In the genomic region with DNA sequence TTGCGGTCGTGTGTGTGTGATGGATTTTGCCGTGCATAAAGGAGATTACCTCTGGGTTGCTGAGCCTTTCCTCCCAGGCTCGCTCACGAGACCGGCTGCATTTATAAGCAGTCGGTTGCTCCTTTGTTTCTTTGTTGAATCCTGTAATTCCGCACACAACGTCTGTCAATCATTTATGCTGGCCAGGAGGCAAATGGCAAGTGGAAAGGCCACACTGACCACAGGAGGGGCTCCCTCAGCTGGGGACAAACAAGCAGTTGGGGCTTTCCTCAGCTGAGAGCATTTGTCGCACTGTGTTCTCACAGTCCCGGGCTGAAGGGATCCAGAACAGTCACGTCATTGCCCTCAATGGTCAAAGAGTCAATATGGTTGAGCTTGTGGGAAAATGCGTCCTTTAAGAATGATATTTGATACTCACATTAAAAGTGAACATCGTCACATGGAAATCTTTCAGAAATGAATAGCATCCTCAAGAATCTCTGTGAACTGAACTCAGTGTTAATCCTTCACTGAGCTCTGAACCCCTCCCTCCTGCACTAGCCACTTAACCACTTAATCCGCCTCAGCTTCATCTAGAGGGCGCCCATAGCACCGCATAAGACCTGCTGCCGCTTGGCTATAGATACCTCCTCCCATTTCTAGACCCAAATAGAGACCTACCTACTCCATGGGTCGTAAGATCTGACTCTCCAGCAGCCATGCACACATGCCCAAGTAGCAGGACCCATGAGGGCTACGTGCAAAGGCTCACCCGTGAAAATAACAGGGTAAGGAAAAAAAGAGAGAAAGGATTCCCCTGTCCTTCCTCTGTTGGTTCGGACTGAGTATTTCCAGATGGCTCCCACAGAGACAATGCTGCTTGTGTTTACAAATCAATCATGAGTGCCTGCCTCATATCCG, we compare ENCODE assay signal across 9 mouse cellular contexts. TPM values are rescaled to one million over a fixed set of nuclear protein-coding genes. Genes with fewer than 3 reads are reported as not detected.
DNase-seq lines count a peak whose midpoint lies in the region; ATAC-seq lines count a peak whose summit lies in the region.
"Had no signal": no experiment of that assay in that cellular context is flagged by ENCODE, and none has a peak within 500 bp of the region (broad histone marks: within the 10 kb centered on the region; RNA-seq: fewer than 3 reads in every experiment).

No protein-coding gene starts in this region.

- no peaks in the 10 kb centered on the region for H3K9me3 ChIP-seq in hindbrain, embryonic 11.5 days (ENCODE audit: control insufficient read depth, low read length)
- no peaks in the 10 kb centered on the region for H3K9me3 ChIP-seq in neural tube, embryonic 11.5 days (ENCODE audit: control insufficient read depth, low read length)

- no peak for DNase-seq in frontal cortex, postnatal 36 days (ENCODE audit: low spot score in 2 of 2)
- peak; percentile 50 for DNase-seq in brain, embryonic 18.5 days (ENCODE audit: low read depth, low spot score)
- peak; percentile 73 for DNase-seq in hindbrain, embryonic 11.5 days (ENCODE audit: low spot score)
- DNase-seq in neural tube, embryonic 11.5 days (ENCODE audit: low spot score), result peak; percentile 70
- DNase-seq in adrenal gland, postnatal 10 days, result no peak
- DNase-seq in frontal cortex, postnatal 25 days (ENCODE audit: low spot score in 2 of 2), result no peak
- DNase-seq in kidney, adult 9 months, result no peak
- DNase-seq: adrenal gland, adult 2 months had no signal

- no peaks in the 10 kb centered on the region; the same call in 1 of the 2 replicates for H3K4me1 ChIP-seq in hindbrain, embryonic 11.5 days (replicated peaks; ENCODE audit: control insufficient read depth, insufficient read depth, low read length)
- H3K4me1 ChIP-seq in neural tube, embryonic 11.5 days (ENCODE audit: control insufficient read depth, insufficient read depth, low read length), result peaks cover 18% of the 10 kb centered on the region; the same call in 1 of the 2 replicates

- WGBS in hindbrain, embryonic 11.5 days, result 21% methylated on average over 23 of the region's 23 CpGs
- 36% methylated on average over 23 of the region's 23 CpGs for WGBS in neural tube, embryonic 11.5 days

- H3K4me3 ChIP-seq in hindbrain, embryonic 11.5 days (ENCODE audit: low read depth, low read length), result peak overlapping the region; percentile 16; the same call in 1 of the 2 replicates
- peak overlapping the region; percentile 13; the same call in 1 of the 2 replicates for H3K4me3 ChIP-seq in neural tube, embryonic 11.5 days (ENCODE audit: low read depth, low read length)

- peak; percentile 46; the same call in 1 of the 2 replicates for ATAC-seq in frontal cortex, adult (ENCODE audit: low TSS enrichment)
- peak; percentile 77 for ATAC-seq in hindbrain, embryonic 11.5 days (ENCODE audit: low FRiP score)
- ATAC-seq in neural tube, embryonic 11.5 days (ENCODE audit: insufficient read depth, low FRiP score, low TSS enrichment), result peak; percentile 29

- peak overlapping the region; percentile 94 for H3K27ac ChIP-seq in hindbrain, embryonic 11.5 days (ENCODE audit: low read depth, low read length)
- H3K27ac ChIP-seq in neural tube, embryonic 11.5 days (ENCODE audit: low read depth, low read length), result peak overlapping the region; percentile 93

- peak overlapping the region; percentile 6 for H3K4me2 ChIP-seq in hindbrain, embryonic 11.5 days (replicated peaks; ENCODE audit: low read depth, low read length)
- peak overlapping the region; percentile 36 for H3K4me2 ChIP-seq in neural tube, embryonic 11.5 days (ENCODE audit: low read depth)

- H3K9ac ChIP-seq in hindbrain, embryonic 11.5 days (ENCODE audit: low read depth, low read length), result peak overlapping the region; percentile 62
- peak overlapping the region; percentile 54 for H3K9ac ChIP-seq in neural tube, embryonic 11.5 days (ENCODE audit: low read length)

- no peaks in the 10 kb centered on the region for H3K27me3 ChIP-seq in hindbrain, embryonic 11.5 days (ENCODE audit: control insufficient read depth, insufficient read depth, low read length)
- no peaks in the 10 kb centered on the region for H3K27me3 ChIP-seq in neural tube, embryonic 11.5 days (ENCODE audit: control insufficient read depth, insufficient read depth, low read length)

- H3K36me3 ChIP-seq in hindbrain, embryonic 11.5 days (ENCODE audit: control insufficient read depth, insufficient read depth, low read length), result 0 out of 2 replicates have a peak, but pooled peaks cover 2% of the 10 kb centered on the region
- no peaks in the 10 kb centered on the region for H3K36me3 ChIP-seq in neural tube, embryonic 11.5 days (ENCODE audit: control insufficient read depth, insufficient read depth, low read length)

RNA-seq across cellular contexts. Expression of a gene that starts 32.2 kb away (rescaled TPM):
- 51.6 and 56.3 TPM in 2 replicates for polyA plus RNA-seq in hindbrain, embryonic 11.5 days (2014; fragmentation: Nextera tagmentation; extraction: Ambion mirVana)
- 31.4 and 34.6 TPM in 2 replicates for polyA plus RNA-seq in neural tube, embryonic 11.5 days (2014; fragmentation: Nextera tagmentation; extraction: Ambion mirVana)
- total RNA-seq in adrenal gland, postnatal 10 days (2021), result 10 to 100 TPM; 18.2 to 18.9 TPM

Comparison
In these comparisons a context has a peak if more than half of its experiments do, and no peak if none do; other contexts are left out.
1. DNase-seq: peak in brain, embryonic 18.5 days (single experiment), hindbrain, embryonic 11.5 days (single experiment) and neural tube, embryonic 11.5 days (single experiment); none in frontal cortex, postnatal 36 days (0 of 2), adrenal gland, postnatal 10 days (single experiment), frontal cortex, postnatal 25 days (0 of 2) and kidney, adult 9 months (single experiment).
2. Peak in every context shown above with its lines, with median percentiles within 50 percentile points of each other: ATAC-seq.